Mouse (Mus musculus) lung, embryonic 16.5 days (tissue): ENCODE data around the gene Rbms3. TPM values are rescaled to one million over a fixed set of nuclear protein-coding genes. Genes with fewer than 3 reads are reported as not detected.

Experiments
- ATAC-seq: fragments of 200-750 bp; cut with Nextera tagmentation; 2 replicates; pipeline ENCODE4 v1.8.0; 2017; ENCODE audit warnings: low read depth, mild to moderate bottlenecking, moderate library complexity
- H3K27ac ChIP-seq: fragments of 300-500 bp; sonication (generic); 2 replicates; pipeline ENCODE4 v1.5.1; 2014; ENCODE audit warnings: mild to moderate bottlenecking, control low read depth, low read length
- H3K27me3 ChIP-seq: fragments of 300-500 bp; sonication (generic); 2 replicates; pipeline ENCODE4 v1.6.1; 2014; ENCODE audit warnings: low read depth, low read length, mixed read lengths; ENCODE audit not compliant: control insufficient read depth, insufficient read depth
- H3K36me3 ChIP-seq: fragments of 300-500 bp; sonication (generic); 2 replicates; pipeline ENCODE4 v1.6.1; 2014; ENCODE audit warnings: low read length; ENCODE audit not compliant: control insufficient read depth, insufficient read depth
- H3K4me1 ChIP-seq: fragments of 300-500 bp; sonication (generic); replicated peaks from 2 replicates; pipeline ENCODE4 v1.6.1; 2014; ENCODE audit warnings: low read length, mixed read lengths; ENCODE audit not compliant: control insufficient read depth, insufficient read depth
- H3K4me2 ChIP-seq: fragments of 300-500 bp; sonication (generic); 2 replicates; pipeline ENCODE4 v1.6.1; 2014; ENCODE audit warnings: low read depth, low read length, control low read depth
- H3K4me3 ChIP-seq: fragments of 300-500 bp; sonication (generic); 2 replicates; pipeline ENCODE4 v1.5.1; 2014; ENCODE audit warnings: mild to moderate bottlenecking, low read length, control low read depth
- H3K9ac ChIP-seq: fragments of 300-500 bp; sonication (generic); 2 replicates; pipeline ENCODE4 v1.6.1; 2014; ENCODE audit warnings: low read length, control low read depth
- H3K9me3 ChIP-seq: fragments of 300-500 bp; sonication (generic); 2 replicates; pipeline ENCODE4 v1.6.1; 2016; ENCODE audit warnings: low read length; ENCODE audit not compliant: control insufficient read depth
- WGBS: fragments of 180-500 bp; shearing (Covaris S2); extraction: QIAGEN DNeasy Blood & Tissue Kit; methylation state at CpG from one replicate; pipeline ENCODE4 v1.1.7; 2014; 5-methylcytosine and 5-hydroxymethylcytosine counted together
- polyA plus RNA-seq: library from polyadenylated mRNA; unstranded; fragments of >200 nt; fragmentation: Nextera tagmentation; extraction: Ambion mirVana; gene quantifications from 2 replicates; pipeline ENCODE4 v1.2.1, GENCODE M21; 2015

The Rbms3 gene
- polyA plus RNA-seq, 1 experiment from 2014 or later: 104 TPM

- H3K4me2 ChIP-seq: no peak overlapping the region
- H3K27me3 ChIP-seq: no peaks in the 10 kb centered on the region
- H3K4me3 ChIP-seq: no peak overlapping the region
- 0 out of 2 replicates have a peak, but pooled peaks cover 6% of the 10 kb centered on the region for H3K36me3 ChIP-seq
- H3K27ac ChIP-seq: peak overlapping the region; percentile 91
- H3K9me3 ChIP-seq: peaks cover 6% of the 10 kb centered on the region; the same call in 1 of the 2 replicates
- WGBS: 50% methylated on average over 4 of the region's 4 CpGs
- H3K9ac ChIP-seq: no peak overlapping the region
- ATAC-seq: peak; percentile 87
- H3K4me1 ChIP-seq: peaks cover 13% of the 10 kb centered on the region
Observed at GRCm38 (mm10) chr9:116880503-116880902, 749.2 kb downstream of the Rbms3 start.

GRCm38 (mm10) chr9:116879600-116880457 is 749.9 kb downstream of the Rbms3 start:
- 51% methylated on average over 10 of the region's 10 CpGs for WGBS
- 0 out of 2 replicates have a peak, but pooled peaks cover 8% of the 10 kb centered on the region for H3K36me3 ChIP-seq
- no peak overlapping the region for H3K4me2 ChIP-seq
- no peaks in the 10 kb centered on the region for H3K27me3 ChIP-seq
- no peak overlapping the region for H3K9ac ChIP-seq
- ATAC-seq: peak; percentile 54
- peak overlapping the region; percentile 91 for H3K27ac ChIP-seq
- no peak overlapping the region for H3K4me3 ChIP-seq
- peaks cover 8% of the 10 kb centered on the region for H3K4me1 ChIP-seq
- peaks cover 6% of the 10 kb centered on the region; the same call in 1 of the 2 replicates for H3K9me3 ChIP-seq

- Histone ChIP-seq H3K27ac (no peak overlapping the region; the same call in 1 of the 2 replicates), H3K4me3 (no peak overlapping the region), H3K9ac (no peak overlapping the region), H3K27me3 (no peaks in the 10 kb centered on the region), H3K4me1 (peaks cover 27% of the 10 kb centered on the region), H3K36me3 (0 out of 2 replicates have a peak, but pooled peaks cover 8% of the 10 kb centered on the region), H3K4me2 (no peak overlapping the region), H3K9me3 (peaks cover 6% of the 10 kb centered on the region; the same call in 1 of the 2 replicates)
- ATAC-seq: no peak
- WGBS: 49% methylated on average over 3 of the region's 3 CpGs
Observed at GRCm38 (mm10) chr9:116876786-116877185, 752.9 kb downstream of the Rbms3 start.

GRCm38 (mm10) chr9:116873976-116874320 is 755.8 kb downstream of the Rbms3 start:
- Histone ChIP-seq H3K4me2 (peak overlapping the region; percentile 46), H3K36me3 (0 out of 2 replicates have a peak, but pooled peaks cover 4% of the 10 kb centered on the region), H3K9ac (0 out of 2 replicates have a peak overlapping the region, but pooled peaks have one; percentile 22), H3K27ac (peak overlapping the region; percentile 94), H3K9me3 (peaks cover 7% of the 10 kb centered on the region), H3K4me1 (peaks cover 23% of the 10 kb centered on the region), H3K4me3 (no peak overlapping the region), H3K27me3 (no peaks in the 10 kb centered on the region)
- ATAC-seq: no peak
- 13% methylated on average over 2 of the region's 2 CpGs for WGBS

GRCm38 (mm10) chr9:116873033-116873975 is 756.4 kb downstream of the Rbms3 start:
- Histone ChIP-seq H3K4me3 (peak overlapping the region; percentile 6), H3K27me3 (no peaks in the 10 kb centered on the region), H3K36me3 (0 out of 2 replicates have a peak, but pooled peaks cover 4% of the 10 kb centered on the region), H3K4me2 (peak overlapping the region; percentile 46), H3K9ac (0 out of 2 replicates have a peak overlapping the region, but pooled peaks have one; percentile 22), H3K9me3 (peaks cover 5% of the 10 kb centered on the region), H3K27ac (peak overlapping the region; percentile 94), H3K4me1 (peaks cover 23% of the 10 kb centered on the region)
- 8% methylated on average over 30 of the region's 30 CpGs for WGBS
- peak; percentile 90 for ATAC-seq

- H3K4me2 ChIP-seq: no peak overlapping the region
- 28% methylated on average over 6 of the region's 6 CpGs for WGBS
- no peak overlapping the region for H3K9ac ChIP-seq
- H3K9me3 ChIP-seq: peaks cover 5% of the 10 kb centered on the region
- 0 out of 2 replicates have a peak, but pooled peaks cover 4% of the 10 kb centered on the region for H3K36me3 ChIP-seq
- no peak overlapping the region for H3K4me3 ChIP-seq
- peaks cover 23% of the 10 kb centered on the region for H3K4me1 ChIP-seq
- H3K27me3 ChIP-seq: no peaks in the 10 kb centered on the region
- ATAC-seq: no peak
- H3K27ac ChIP-seq: peak overlapping the region; percentile 94
Observed at GRCm38 (mm10) chr9:116872346-116872745, 757.4 kb downstream of the Rbms3 start.

GRCm38 (mm10) chr9:116871576-116871975 is 758.1 kb downstream of the Rbms3 start:
- ATAC-seq: peak; percentile 58; the same call in 1 of the 2 replicates
- WGBS: 50% methylated on average over 5 of the region's 5 CpGs

GRCm38 (mm10) chr9:116866060-116866459 is 763.7 kb downstream of the Rbms3 start:
- no peak for ATAC-seq
- no peaks in the 10 kb centered on the region for H3K27me3 ChIP-seq
- WGBS: 91% methylated on average over 7 of the region's 7 CpGs
- H3K27ac ChIP-seq: no peak overlapping the region
- no peak overlapping the region for H3K4me3 ChIP-seq
- peaks cover 8% of the 10 kb centered on the region for H3K4me1 ChIP-seq
- H3K9ac ChIP-seq: no peak overlapping the region
- H3K4me2 ChIP-seq: no peak overlapping the region
- H3K9me3 ChIP-seq: no peaks in the 10 kb centered on the region
- H3K36me3 ChIP-seq: no peaks in the 10 kb centered on the region

More at GRCm38 (mm10) chr9:116871576-116871975, 758.1 kb downstream of the Rbms3 start:
- Histone ChIP-seq H3K36me3 (0 out of 2 replicates have a peak, but pooled peaks cover 4% of the 10 kb centered on the region), H3K27me3 (no peaks in the 10 kb centered on the region), H3K27ac (peak overlapping the region; percentile 82), H3K4me1 (peaks cover 22% of the 10 kb centered on the region), H3K4me3 (no peak overlapping the region), H3K4me2 (no peak overlapping the region), H3K9me3 (peaks cover 5% of the 10 kb centered on the region), H3K9ac (no peak overlapping the region)
